Mouse (Mus musculus): ENCODE data around the gene Hist1h1c. TPM values are rescaled to one million over a fixed set of nuclear protein-coding genes. Genes with fewer than 3 reads are reported as not detected.

Gene Hist1h1c
- polyA plus RNA-seq, 1 experiment from 2014 or later: 32.3 TPM

- WGBS: 21% methylated on average over 21 of the region's 21 CpGs
- peak overlapping the region; percentile 3; the same call in 1 of the 2 replicates for H3K4me3 ChIP-seq (ENCODE audit: low read depth, low read length)
- no peaks in the 10 kb centered on the region for H3K4me1 ChIP-seq (ENCODE audit: insufficient read depth)
- no peaks in the 10 kb centered on the region for H3K27me3 ChIP-seq (ENCODE audit: insufficient read depth, low read length)
- H3K27ac ChIP-seq (ENCODE audit: low read depth): no peak overlapping the region
- H3K36me3 ChIP-seq (ENCODE audit: insufficient read depth): no peaks in the 10 kb centered on the region
- no peaks in the 10 kb centered on the region for H3K9me3 ChIP-seq (ENCODE audit: low read depth, low read length)
- H3K4me2 ChIP-seq: peak overlapping the region; percentile 45
- DNase-seq (peak; percentile 86), ATAC-seq (ENCODE audit: insufficient read depth) (peak; percentile 98)
- H3K9ac ChIP-seq: no peak overlapping the region
- no peak for TF ChIP-seq CTCF (IDR thresholded peaks at IDR 0.05; ENCODE audit: low read depth)
Measured at GRCm38 (mm10) chr13:23772561-23773313, 34.1 kb downstream of the Hist1h1c start.

GRCm38 (mm10) chr13:23778339-23778738 is 39.7 kb downstream of the Hist1h1c start:
- Histone ChIP-seq H3K36me3 (ENCODE audit: insufficient read depth) (no peaks in the 10 kb centered on the region), H3K9ac (no peak overlapping the region), H3K9me3 (ENCODE audit: low read depth, low read length) (no peaks in the 10 kb centered on the region), H3K27me3 (ENCODE audit: insufficient read depth, low read length) (no peaks in the 10 kb centered on the region), H3K4me3 (ENCODE audit: low read depth, low read length) (no peak overlapping the region), H3K4me1 (ENCODE audit: insufficient read depth) (no peaks in the 10 kb centered on the region), H3K27ac (ENCODE audit: low read depth) (no peak overlapping the region), H3K4me2 (no peak overlapping the region)
- 89% methylated on average over 7 of the region's 7 CpGs for WGBS
- DNase-seq: no peak
- TF ChIP-seq CTCF (IDR thresholded peaks at IDR 0.05; ENCODE audit: low read depth): no peak
- ATAC-seq (ENCODE audit: insufficient read depth): no peak

GRCm38 (mm10) chr13:23779025-23779424 is 40.4 kb downstream of the Hist1h1c start:
- H3K4me2 ChIP-seq: no peak overlapping the region
- no peak overlapping the region for H3K4me3 ChIP-seq (ENCODE audit: low read depth, low read length)
- no peaks in the 10 kb centered on the region for H3K4me1 ChIP-seq (ENCODE audit: insufficient read depth)
- no peak for TF ChIP-seq CTCF (IDR thresholded peaks at IDR 0.05; ENCODE audit: low read depth)
- H3K9me3 ChIP-seq (ENCODE audit: low read depth, low read length): no peaks in the 10 kb centered on the region
- no peak for ATAC-seq (ENCODE audit: insufficient read depth)
- H3K9ac ChIP-seq: no peak overlapping the region
- H3K27ac ChIP-seq (ENCODE audit: low read depth): no peak overlapping the region
- DNase-seq: no peak
- no peaks in the 10 kb centered on the region for H3K27me3 ChIP-seq (ENCODE audit: insufficient read depth, low read length)
- 74% methylated on average over 4 of the region's 4 CpGs for WGBS
- H3K36me3 ChIP-seq (ENCODE audit: insufficient read depth): no peaks in the 10 kb centered on the region

Small RNAs within 50 kb of the gene (microRNA-seq; reads per million reads assigned to microRNA genes)
- gene Gm44314 (ENCODE audit: borderline number of aligned reads): not detected
- gene Gm44484 (ENCODE audit: borderline number of aligned reads): not detected

Other genes with a start within 250 kb of the Hist1h1c start
- 0.63 and 0.73 TPM in 2 replicates for gene Btn2a2, start 250.0 kb upstream of the Hist1h1c start, polyA plus RNA-seq (2014; fragmentation: Nextera tagmentation; extraction: Ambion mirVana)
- gene Hist1h4h, start 207.8 kb upstream of the Hist1h1c start, polyA plus RNA-seq (2014; fragmentation: Nextera tagmentation; extraction: Ambion mirVana): 7.1 and 7.6 TPM in 2 replicates
- 13.0 and 14.6 TPM in 2 replicates for gene Hist1h2af, start 204.9 kb upstream of the Hist1h1c start, polyA plus RNA-seq (2014; fragmentation: Nextera tagmentation; extraction: Ambion mirVana)
- 6.6 and 7.5 TPM in 2 replicates for gene Hist1h3g, start 203.4 kb upstream of the Hist1h1c start, polyA plus RNA-seq (2014; fragmentation: Nextera tagmentation; extraction: Ambion mirVana)
- gene Hist1h2bh, start 195.4 kb upstream of the Hist1h1c start, polyA plus RNA-seq (2014; fragmentation: Nextera tagmentation; extraction: Ambion mirVana): 1.0 and 1.8 TPM in 2 replicates
- gene Hist1h3f, start 194.8 kb upstream of the Hist1h1c start, polyA plus RNA-seq (2014; fragmentation: Nextera tagmentation; extraction: Ambion mirVana): 2.0 and 2.6 TPM in 2 replicates
- gene Hist1h4f, start 187.2 kb upstream of the Hist1h1c start, polyA plus RNA-seq (2014; fragmentation: Nextera tagmentation; extraction: Ambion mirVana): 1.4 and 2.7 TPM in 2 replicates
- gene Hist1h1d, start 185.5 kb upstream of the Hist1h1c start, polyA plus RNA-seq (2014; fragmentation: Nextera tagmentation; extraction: Ambion mirVana): 0.87 and 0.99 TPM in 2 replicates
- gene Hist1h3e, start 176.4 kb upstream of the Hist1h1c start, polyA plus RNA-seq (2014; fragmentation: Nextera tagmentation; extraction: Ambion mirVana): 8.2 and 10.6 TPM in 2 replicates
- gene Hist1h2ae, start 167.6 kb upstream of the Hist1h1c start, polyA plus RNA-seq (2014; fragmentation: Nextera tagmentation; extraction: Ambion mirVana): 164 and 166 TPM in 2 replicates
- gene Hist1h2bg, start 167.4 kb upstream of the Hist1h1c start, polyA plus RNA-seq (2014; fragmentation: Nextera tagmentation; extraction: Ambion mirVana): 14.9 TPM in 2 replicates
- gene Hist1h2bf, start 164.6 kb upstream of the Hist1h1c start, polyA plus RNA-seq (2014; fragmentation: Nextera tagmentation; extraction: Ambion mirVana): 7.8 and 12.2 TPM in 2 replicates
- 4.2 and 4.9 TPM in 2 replicates for gene Hist1h2ad, start 164.4 kb upstream of the Hist1h1c start, polyA plus RNA-seq (2014; fragmentation: Nextera tagmentation; extraction: Ambion mirVana)
- gene Hist1h3d, start 163.0 kb upstream of the Hist1h1c start, polyA plus RNA-seq (2014; fragmentation: Nextera tagmentation; extraction: Ambion mirVana): 10.0 and 13.9 TPM in 2 replicates
- gene Hist1h4d, start 157.2 kb upstream of the Hist1h1c start, polyA plus RNA-seq (2014; fragmentation: Nextera tagmentation; extraction: Ambion mirVana): 144 and 147 TPM in 2 replicates
- gene Hist1h2be, start 117.7 kb upstream of the Hist1h1c start, polyA plus RNA-seq (2014; fragmentation: Nextera tagmentation; extraction: Ambion mirVana): 2.5 and 3.0 TPM in 2 replicates
- 22.6 and 25.7 TPM in 2 replicates for gene Hist1h1e, start 116.2 kb upstream of the Hist1h1c start, polyA plus RNA-seq (2014; fragmentation: Nextera tagmentation; extraction: Ambion mirVana)
- 1.5 and 2.1 TPM in 2 replicates for gene Hist1h2ac, start 54.9 kb upstream of the Hist1h1c start, polyA plus RNA-seq (2014; fragmentation: Nextera tagmentation; extraction: Ambion mirVana)
- gene Hist1h2bc, start 54.6 kb upstream of the Hist1h1c start, polyA plus RNA-seq (2014; fragmentation: Nextera tagmentation; extraction: Ambion mirVana): 52.9 and 55.1 TPM in 2 replicates
- not detected in 2 replicates for gene Hist1h1t, start 43.0 kb upstream of the Hist1h1c start, polyA plus RNA-seq (2014; fragmentation: Nextera tagmentation; extraction: Ambion mirVana)
- gene Hist1h4c, start 40.4 kb upstream of the Hist1h1c start, polyA plus RNA-seq (2014; fragmentation: Nextera tagmentation; extraction: Ambion mirVana): 11.2 and 11.4 TPM in 2 replicates
- 8.4 and 12.1 TPM in 2 replicates for gene Hfe, start 28.0 kb upstream of the Hist1h1c start, polyA plus RNA-seq (2014; fragmentation: Nextera tagmentation; extraction: Ambion mirVana)
- gene Hist1h3c, start 6.8 kb downstream of the Hist1h1c start, polyA plus RNA-seq (2014; fragmentation: Nextera tagmentation; extraction: Ambion mirVana): 11.3 and 16.9 TPM in 2 replicates
- gene Hist1h2bb, start 7.9 kb downstream of the Hist1h1c start, polyA plus RNA-seq (2014; fragmentation: Nextera tagmentation; extraction: Ambion mirVana): 1.6 and 4.0 TPM in 2 replicates
- gene Hist1h2ab, start 12.3 kb downstream of the Hist1h1c start, polyA plus RNA-seq (2014; fragmentation: Nextera tagmentation; extraction: Ambion mirVana): 70.8 and 71.5 TPM in 2 replicates
- 18.4 and 18.7 TPM in 2 replicates for gene Hist1h3b, start 13.5 kb downstream of the Hist1h1c start, polyA plus RNA-seq (2014; fragmentation: Nextera tagmentation; extraction: Ambion mirVana)
- gene Hist1h4b, start 18.2 kb downstream of the Hist1h1c start, polyA plus RNA-seq (2014; fragmentation: Nextera tagmentation; extraction: Ambion mirVana): 4.3 and 7.5 TPM in 2 replicates
- gene Hist1h4a, start 22.4 kb downstream of the Hist1h1c start, polyA plus RNA-seq (2014; fragmentation: Nextera tagmentation; extraction: Ambion mirVana): 0.66 TPM in 1 of 2 replicates, not detected in the other
- gene Hist1h3a, start 23.6 kb downstream of the Hist1h1c start, polyA plus RNA-seq (2014; fragmentation: Nextera tagmentation; extraction: Ambion mirVana): 7.4 and 9.2 TPM in 2 replicates
- gene Hist1h1a, start 24.9 kb downstream of the Hist1h1c start, polyA plus RNA-seq (2014; fragmentation: Nextera tagmentation; extraction: Ambion mirVana): 5.2 and 5.5 TPM in 2 replicates
- gene Trim38, start 31.1 kb downstream of the Hist1h1c start, polyA plus RNA-seq (2014; fragmentation: Nextera tagmentation; extraction: Ambion mirVana): 0.12 TPM in 1 of 2 replicates, not detected in the other
- gene Slc17a2, start 68.2 kb downstream of the Hist1h1c start, polyA plus RNA-seq (2014; fragmentation: Nextera tagmentation; extraction: Ambion mirVana): 0.08 TPM in 1 of 2 replicates, not detected in the other
- not detected in 2 replicates for gene Slc17a3, start 100.6 kb downstream of the Hist1h1c start, polyA plus RNA-seq (2014; fragmentation: Nextera tagmentation; extraction: Ambion mirVana)
- not detected in 2 replicates for gene Slc17a1, start 128.9 kb downstream of the Hist1h1c start, polyA plus RNA-seq (2014; fragmentation: Nextera tagmentation; extraction: Ambion mirVana)
- not detected in 2 replicates for gene Slc17a4, start 176.2 kb downstream of the Hist1h1c start, polyA plus RNA-seq (2014; fragmentation: Nextera tagmentation; extraction: Ambion mirVana)
- gene Hist1h2ba, start 195.3 kb downstream of the Hist1h1c start, polyA plus RNA-seq (2014; fragmentation: Nextera tagmentation; extraction: Ambion mirVana): not detected in 2 replicates
- gene Hist1h2aa, start 195.7 kb downstream of the Hist1h1c start, polyA plus RNA-seq (2014; fragmentation: Nextera tagmentation; extraction: Ambion mirVana): not detected in 2 replicates